Mouse (Mus musculus) c-Kit-positive CD71-positive TER-119-positive erythroid progenitor cells, embryonic 14.5 days (primary cell): Measurements from ENCODE around the gene Lama5.

ENCODE experiments used
- DNase-seq: peaks from one replicate; pipeline ENCODE4 v3.0.0-alpha.2; 2013; ENCODE audit warnings: low spot score

Lama5 gene

DNA sequence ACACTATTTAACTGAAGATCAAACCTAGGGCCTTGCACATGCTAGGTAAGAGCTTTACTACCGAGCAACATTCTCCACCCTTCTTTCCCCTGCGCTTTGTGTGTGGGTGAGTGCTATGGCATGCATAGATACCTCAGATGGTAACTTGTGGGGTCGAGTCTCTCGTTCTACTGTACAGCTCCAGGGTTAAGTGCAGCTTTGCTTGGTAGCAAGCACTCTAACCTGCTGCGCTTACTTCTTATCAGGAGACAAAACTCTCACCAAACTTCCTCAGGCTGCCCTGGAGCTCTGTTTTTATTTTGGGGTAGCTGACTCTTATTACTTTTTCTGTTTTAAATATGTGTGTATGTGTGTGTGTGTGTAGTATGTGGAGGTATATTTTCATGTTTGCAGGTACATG, 90.2 kb downstream of the Lama5 start:
- no peak for DNase-seq

GRCm38 (mm10) chr2:180133911-180134310, 91.7 kb downstream of the Lama5 start:
- no peak for DNase-seq

DNA sequence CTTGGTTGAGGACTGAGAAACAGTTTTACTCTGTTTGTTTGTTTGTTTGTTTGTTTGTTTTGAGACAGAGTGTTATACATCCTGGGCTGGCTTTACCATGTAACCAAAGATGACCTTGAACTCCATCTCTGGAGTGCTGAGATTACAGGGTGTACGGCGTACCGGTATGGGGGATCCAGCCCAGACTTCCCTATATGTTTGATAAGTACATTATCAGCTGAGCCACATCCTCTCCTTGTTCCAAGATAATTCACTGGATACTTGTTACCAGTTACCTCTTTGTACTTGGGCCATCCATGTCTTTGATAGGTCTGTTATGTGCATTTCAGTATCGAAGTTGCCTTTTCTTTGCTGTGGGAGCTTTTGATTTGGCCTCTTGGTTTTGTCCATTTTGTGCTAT, 92.4 kb downstream of the Lama5 start:
- no peak for DNase-seq

DNA sequence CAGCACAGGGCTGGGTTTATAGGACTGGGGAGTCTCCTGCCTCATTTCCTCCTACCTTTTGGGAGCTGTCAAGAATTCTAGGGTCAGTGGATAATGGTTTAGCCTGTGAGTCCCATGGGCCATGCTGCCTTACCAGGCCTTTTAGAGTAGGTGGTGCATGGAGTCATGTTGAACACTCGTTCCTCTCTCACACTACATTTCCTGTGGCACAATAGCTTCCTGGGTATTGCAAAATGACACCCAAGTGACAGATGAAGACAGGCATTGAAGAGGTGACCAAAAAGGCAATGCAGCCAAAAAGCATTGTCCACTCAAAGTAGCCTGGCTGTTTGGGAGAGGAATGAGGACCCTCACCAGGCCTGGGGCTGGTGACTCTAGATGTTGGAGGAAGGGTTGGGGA, 98.0 kb downstream of the Lama5 start:
- DNase-seq: no peak
